Mouse (Mus musculus): ENCODE measurements at regions not wholly inside any gene's neighbourhood (a gene's known extent, or its start where the extent isn't known, plus 50 kb on each side); places are given as distances from the start of the nearest gene placed in this dataset.

DNA sequence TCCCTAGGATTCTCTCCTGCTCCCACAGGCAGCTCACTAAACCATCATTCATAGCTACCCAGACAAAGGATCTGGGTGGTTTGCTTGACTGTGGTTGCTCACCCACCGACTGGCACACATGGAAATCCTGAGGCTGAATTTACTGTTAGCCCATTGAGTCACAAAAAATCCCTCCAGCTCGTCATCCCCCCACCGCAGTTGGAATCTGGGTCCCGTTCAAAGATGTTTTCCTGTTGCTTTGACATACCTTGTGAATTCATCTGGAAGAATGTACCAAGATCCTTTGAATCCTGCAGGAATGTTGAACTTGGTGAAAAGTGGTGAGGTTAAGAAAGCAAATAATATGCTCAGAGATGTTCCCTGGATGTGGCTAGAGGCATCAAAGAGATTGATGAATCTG, 223.7 kb downstream of the Lyplal1 start:
- TF ChIP-seq MAFK (IDR thresholded peaks at IDR 0.05; ENCODE audit: insufficient read depth, low read depth, low read length) (no peak), HCFC1 (IDR thresholded peaks at IDR 0.05; ENCODE audit: borderline replicate concordance, insufficient read depth, low read length) (no peak), CHD2 (IDR thresholded peaks at IDR 0.05; ENCODE audit: low read depth, low read length) (no peak), ZC3H11A (IDR thresholded peaks at IDR 0.05; ENCODE audit: borderline replicate concordance, low read depth, low read length) (no peak), ZNF384 (IDR thresholded peaks at IDR 0.05; ENCODE audit: low read depth, low read length) (no peak)
- H3K9ac ChIP-seq (ENCODE audit: insufficient read depth, low read depth, low read length, poor library complexity, severe bottlenecking): no peak overlapping the region
- no peaks in the 10 kb centered on the region for H3K36me3 ChIP-seq (ENCODE audit: control insufficient read depth, insufficient read depth, low read length, poor library complexity, severe bottlenecking)
- DNase-seq (ENCODE audit: low read depth, low spot score): no peak
- no peaks in the 10 kb centered on the region for H3K4me1 ChIP-seq (ENCODE audit: control insufficient read depth in 2 of 2, insufficient read depth in 2 of 2, low read length in 2 of 2, poor library complexity in 1 of 2)
- H3K9me3 ChIP-seq (ENCODE audit: control insufficient read depth, insufficient read depth, low read depth, low read length): no peaks in the 10 kb centered on the region
- H3K4me3 ChIP-seq (ENCODE audit: insufficient read depth in 1 of 2, low read depth in 1 of 2, low read length in 2 of 2, poor library complexity in 1 of 2, severe bottlenecking in 1 of 2): no peak overlapping the region
- H3K27ac ChIP-seq (ENCODE audit: insufficient read depth, low read depth, low read length, poor library complexity, severe bottlenecking): no peak overlapping the region
- in situ Hi-C loops (cut with MboI; ENCODE audit: low sequenced_read_pairs in 2 of 2, unreplicated experiment in 2 of 2): no loop called here

DNA sequence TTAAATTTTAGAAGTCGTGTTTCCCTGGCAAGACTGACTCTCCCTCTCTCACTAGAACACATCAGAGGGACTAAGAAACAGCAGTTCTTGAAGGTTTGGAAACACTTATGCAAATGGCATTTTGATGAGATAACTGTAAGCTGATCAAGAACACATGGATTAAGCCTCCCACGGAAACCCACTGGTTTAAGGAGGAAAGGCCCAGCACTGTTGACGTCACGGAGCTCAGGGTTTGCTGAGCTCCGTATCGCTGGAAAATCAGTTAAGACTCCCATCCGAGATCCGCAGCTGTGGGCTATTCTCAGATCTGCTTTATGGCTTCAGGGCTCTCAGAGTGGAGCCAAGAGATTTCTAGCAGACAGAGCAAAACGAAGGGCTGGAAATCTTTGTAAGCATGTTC, 218.6 kb downstream of the Lyplal1 start:
- H3K27ac ChIP-seq (ENCODE audit: insufficient read depth, low read depth, low read length, poor library complexity, severe bottlenecking): no peak overlapping the region
- DNase-seq (ENCODE audit: low read depth, low spot score): no peak

DNA sequence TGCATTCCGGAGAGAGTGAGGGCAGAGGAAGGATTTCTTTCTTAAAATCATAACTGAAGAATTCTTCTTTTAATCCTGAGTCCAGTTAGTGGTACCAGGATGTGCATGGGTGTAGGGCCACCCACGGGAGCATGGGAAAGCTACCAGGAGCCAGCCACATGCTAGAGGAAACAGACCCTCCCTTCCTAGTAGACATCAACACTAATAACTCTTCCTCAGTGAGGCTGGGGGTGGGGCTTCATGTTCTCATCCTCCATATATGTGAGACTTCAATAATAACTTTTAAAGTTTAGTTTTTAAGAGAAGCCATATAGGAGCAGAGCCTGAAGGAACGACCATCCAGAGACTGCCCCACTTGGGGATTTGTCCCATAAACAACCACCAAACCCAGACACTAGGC, 216.8 kb downstream of the Lyplal1 start:
- H3K27ac ChIP-seq (ENCODE audit: insufficient read depth, low read depth, low read length, poor library complexity, severe bottlenecking): no peak overlapping the region
- H3K36me3 ChIP-seq (ENCODE audit: control insufficient read depth, insufficient read depth, low read length, poor library complexity, severe bottlenecking): no peaks in the 10 kb centered on the region
- no peak for TF ChIP-seq ZC3H11A (IDR thresholded peaks at IDR 0.05; ENCODE audit: borderline replicate concordance, low read depth, low read length)
- no peak for TF ChIP-seq ZNF384 (IDR thresholded peaks at IDR 0.05; ENCODE audit: low read depth, low read length)
- TF ChIP-seq HCFC1 (IDR thresholded peaks at IDR 0.05; ENCODE audit: borderline replicate concordance, insufficient read depth, low read length): no peak
- no peak for TF ChIP-seq CHD2 (IDR thresholded peaks at IDR 0.05; ENCODE audit: low read depth, low read length)
- TF ChIP-seq MAFK (IDR thresholded peaks at IDR 0.05; ENCODE audit: insufficient read depth, low read depth, low read length): no peak
- no peak overlapping the region for H3K9ac ChIP-seq (ENCODE audit: insufficient read depth, low read depth, low read length, poor library complexity, severe bottlenecking)
- no peaks in the 10 kb centered on the region for H3K9me3 ChIP-seq (ENCODE audit: control insufficient read depth, insufficient read depth, low read depth, low read length)
- in situ Hi-C loops (cut with MboI; ENCODE audit: low sequenced_read_pairs in 2 of 2, unreplicated experiment in 2 of 2): no loop called here
- no peaks in the 10 kb centered on the region for H3K4me1 ChIP-seq (ENCODE audit: control insufficient read depth in 2 of 2, insufficient read depth in 2 of 2, low read length in 2 of 2, poor library complexity in 1 of 2)
- no peak for DNase-seq (ENCODE audit: low read depth, low spot score)
- no peak overlapping the region for H3K4me3 ChIP-seq (ENCODE audit: insufficient read depth in 1 of 2, low read depth in 1 of 2, low read length in 2 of 2, poor library complexity in 1 of 2, severe bottlenecking in 1 of 2)

More for the DNA sequence above, 218.6 kb downstream of the Lyplal1 start:
- Histone ChIP-seq H3K36me3 (ENCODE audit: control insufficient read depth, insufficient read depth, low read length, poor library complexity, severe bottlenecking) (no peaks in the 10 kb centered on the region), H3K4me1 (ENCODE audit: control insufficient read depth in 2 of 2, insufficient read depth in 2 of 2, low read length in 2 of 2, poor library complexity in 1 of 2) (no peaks in the 10 kb centered on the region), H3K4me3 (ENCODE audit: insufficient read depth in 1 of 2, low read depth in 1 of 2, low read length in 2 of 2, poor library complexity in 1 of 2, severe bottlenecking in 1 of 2) (no peak overlapping the region), H3K9me3 (ENCODE audit: control insufficient read depth, insufficient read depth, low read depth, low read length) (no peaks in the 10 kb centered on the region), H3K9ac (ENCODE audit: insufficient read depth, low read depth, low read length, poor library complexity, severe bottlenecking) (no peak overlapping the region)
- TF ChIP-seq HCFC1 (IDR thresholded peaks at IDR 0.05; ENCODE audit: borderline replicate concordance, insufficient read depth, low read length): no peak
- no peak for TF ChIP-seq CHD2 (IDR thresholded peaks at IDR 0.05; ENCODE audit: low read depth, low read length)
- no peak for TF ChIP-seq MAFK (IDR thresholded peaks at IDR 0.05; ENCODE audit: insufficient read depth, low read depth, low read length)
- no peak for TF ChIP-seq ZC3H11A (IDR thresholded peaks at IDR 0.05; ENCODE audit: borderline replicate concordance, low read depth, low read length)
- no peak for TF ChIP-seq ZNF384 (IDR thresholded peaks at IDR 0.05; ENCODE audit: low read depth, low read length)
- in situ Hi-C loops (cut with MboI; ENCODE audit: low sequenced_read_pairs in 2 of 2, unreplicated experiment in 2 of 2): no loop called here

DNA sequence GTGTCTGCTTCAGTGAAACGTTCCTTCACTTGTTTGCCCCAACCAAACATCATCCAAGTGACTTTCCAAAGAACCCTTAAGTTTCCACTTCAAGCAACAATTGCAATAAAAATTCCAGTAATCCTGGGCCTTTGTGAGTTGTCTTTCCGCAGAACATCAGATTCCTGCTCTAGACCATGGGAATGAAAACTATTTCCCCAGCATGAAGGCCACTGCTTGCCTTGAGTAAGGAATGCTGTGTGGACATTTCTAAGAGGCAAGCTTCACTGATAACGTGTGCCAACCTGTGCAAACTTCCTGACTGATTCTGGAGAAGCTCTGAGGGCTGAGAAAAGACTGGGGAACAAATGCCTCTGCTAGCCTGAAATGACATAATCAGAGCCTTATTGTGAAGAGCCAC, 214.7 kb downstream of the Lyplal1 start:
- no peaks in the 10 kb centered on the region for H3K9me3 ChIP-seq (ENCODE audit: control insufficient read depth, insufficient read depth, low read depth, low read length)
- H3K27ac ChIP-seq (ENCODE audit: insufficient read depth, low read depth, low read length, poor library complexity, severe bottlenecking): no peak overlapping the region
- TF ChIP-seq MAFK (IDR thresholded peaks at IDR 0.05; ENCODE audit: insufficient read depth, low read depth, low read length): no peak
- TF ChIP-seq HCFC1 (IDR thresholded peaks at IDR 0.05; ENCODE audit: borderline replicate concordance, insufficient read depth, low read length): no peak
- TF ChIP-seq ZC3H11A (IDR thresholded peaks at IDR 0.05; ENCODE audit: borderline replicate concordance, low read depth, low read length): no peak
- TF ChIP-seq ZNF384 (IDR thresholded peaks at IDR 0.05; ENCODE audit: low read depth, low read length): no peak
- no peaks in the 10 kb centered on the region for H3K4me1 ChIP-seq (ENCODE audit: control insufficient read depth in 2 of 2, insufficient read depth in 2 of 2, low read length in 2 of 2, poor library complexity in 1 of 2)
- in situ Hi-C loops (cut with MboI; ENCODE audit: low sequenced_read_pairs in 2 of 2, unreplicated experiment in 2 of 2): no loop called here
- H3K4me3 ChIP-seq (ENCODE audit: insufficient read depth in 1 of 2, low read depth in 1 of 2, low read length in 2 of 2, poor library complexity in 1 of 2, severe bottlenecking in 1 of 2): no peak overlapping the region
- DNase-seq (ENCODE audit: low read depth, low spot score): no peak
- no peak overlapping the region for H3K9ac ChIP-seq (ENCODE audit: insufficient read depth, low read depth, low read length, poor library complexity, severe bottlenecking)
- H3K36me3 ChIP-seq (ENCODE audit: control insufficient read depth, insufficient read depth, low read length, poor library complexity, severe bottlenecking): no peaks in the 10 kb centered on the region

- no peak for DNase-seq (ENCODE audit: low read depth, low spot score)
- Histone ChIP-seq H3K4me3 (ENCODE audit: insufficient read depth in 1 of 2, low read depth in 1 of 2, low read length in 2 of 2, poor library complexity in 1 of 2, severe bottlenecking in 1 of 2) (no peak overlapping the region), H3K27ac (ENCODE audit: insufficient read depth, low read depth, low read length, poor library complexity, severe bottlenecking) (no peak overlapping the region), H3K36me3 (ENCODE audit: control insufficient read depth, insufficient read depth, low read length, poor library complexity, severe bottlenecking) (no peaks in the 10 kb centered on the region), H3K9ac (ENCODE audit: insufficient read depth, low read depth, low read length, poor library complexity, severe bottlenecking) (no peak overlapping the region), H3K9me3 (ENCODE audit: control insufficient read depth, insufficient read depth, low read depth, low read length) (no peaks in the 10 kb centered on the region), H3K4me1 (ENCODE audit: control insufficient read depth in 2 of 2, insufficient read depth in 2 of 2, low read length in 2 of 2, poor library complexity in 1 of 2) (no peaks in the 10 kb centered on the region)
- in situ Hi-C loops (cut with MboI; ENCODE audit: low sequenced_read_pairs in 2 of 2, unreplicated experiment in 2 of 2): no loop called here
- TF ChIP-seq ZC3H11A (IDR thresholded peaks at IDR 0.05; ENCODE audit: borderline replicate concordance, low read depth, low read length): no peak
- TF ChIP-seq CHD2 (IDR thresholded peaks at IDR 0.05; ENCODE audit: low read depth, low read length): no peak
- TF ChIP-seq ZNF384 (IDR thresholded peaks at IDR 0.05; ENCODE audit: low read depth, low read length): no peak
- no peak for TF ChIP-seq MAFK (IDR thresholded peaks at IDR 0.05; ENCODE audit: insufficient read depth, low read depth, low read length)
- TF ChIP-seq HCFC1 (IDR thresholded peaks at IDR 0.05; ENCODE audit: borderline replicate concordance, insufficient read depth, low read length): no peak
Observed at GRCm38 (mm10) chr1:185905666-185906065, 211.4 kb downstream of the Lyplal1 start.
